Mouse (Mus musculus): ENCODE data around the gene Cacna1c.

Cacna1c gene

DNA sequence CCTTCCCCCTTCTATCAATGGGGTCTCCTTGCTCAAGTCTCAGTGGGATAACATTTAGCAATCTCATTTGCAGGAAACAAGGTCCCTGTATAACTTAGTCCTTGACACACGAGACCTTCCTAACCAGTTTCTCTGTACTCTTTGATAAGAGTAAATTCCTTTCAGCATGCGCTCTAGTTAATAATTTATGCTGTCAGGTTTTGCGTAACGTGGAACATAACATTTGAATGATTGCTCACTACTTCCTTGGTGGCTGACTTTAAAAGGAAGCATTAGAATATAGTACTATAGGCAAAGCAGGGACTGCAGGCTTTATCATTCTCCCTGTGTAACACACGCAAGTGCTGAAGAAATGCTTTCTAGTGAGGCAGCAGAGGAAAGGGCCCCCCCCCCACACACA, 232.9 kb downstream of the Cacna1c start:
- DNase-seq (ENCODE audit: low spot score in 2 of 2): no peak

DNA sequence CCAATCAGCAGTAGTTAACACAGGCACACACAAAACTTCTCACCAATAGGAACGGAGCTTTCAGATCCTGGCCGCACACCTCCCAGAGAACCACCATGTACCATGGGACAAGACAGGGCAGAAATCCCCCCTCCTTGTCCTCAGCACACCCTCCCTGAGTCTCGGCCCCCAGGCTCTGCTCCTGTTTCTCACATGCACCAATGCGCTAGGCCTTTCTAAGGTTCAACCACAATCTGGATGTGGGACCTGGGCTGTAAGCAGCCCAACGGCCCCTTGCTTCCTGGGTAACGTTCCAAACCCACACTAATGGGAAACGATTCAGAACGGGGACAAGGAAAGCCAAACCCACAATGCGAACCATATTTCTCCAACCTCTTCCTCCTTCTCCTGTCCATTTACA, 237.7 kb downstream of the Cacna1c start:
- DNase-seq (ENCODE audit: low spot score in 2 of 2): no peak

DNA sequence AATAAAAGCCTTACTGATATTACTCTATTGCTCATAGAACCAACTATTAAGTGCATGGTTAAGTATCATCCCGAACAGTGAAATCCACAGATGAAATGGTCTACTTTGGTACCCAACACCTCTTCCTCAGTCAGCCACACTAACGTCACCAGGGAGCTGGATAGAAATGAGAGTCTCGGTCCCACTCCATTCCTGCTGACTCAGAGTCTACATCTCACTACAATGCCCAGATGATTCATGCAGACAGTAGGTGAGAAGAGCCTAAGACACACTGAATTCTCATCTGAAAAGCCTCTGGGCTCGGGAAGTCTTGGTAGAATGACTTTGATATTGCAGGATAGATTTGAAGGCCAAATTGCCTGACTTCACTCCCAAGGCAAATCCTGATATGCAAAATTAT, 240.0 kb downstream of the Cacna1c start:
- DNase-seq (ENCODE audit: low spot score in 2 of 2): no peak

DNA sequence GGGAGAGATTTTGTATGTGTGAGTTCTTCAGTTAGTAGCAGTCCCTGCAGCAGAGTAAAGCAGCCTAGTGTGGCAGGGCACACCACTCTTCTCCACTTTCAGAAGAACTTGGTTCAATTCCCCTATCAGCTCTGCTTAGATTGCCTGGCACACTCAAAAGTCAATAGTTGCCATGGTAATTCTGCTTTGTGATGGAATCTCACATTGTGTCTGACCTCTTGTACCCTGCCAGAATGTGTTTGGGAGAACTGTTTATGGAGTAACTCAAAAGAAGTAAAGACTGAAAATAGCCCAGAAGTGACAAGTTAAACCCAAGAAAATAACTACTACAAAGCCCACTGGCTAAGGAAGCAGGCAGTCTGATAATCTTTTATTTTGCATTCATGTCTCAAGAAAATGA, 240.4 kb downstream of the Cacna1c start:
- no peak for DNase-seq (ENCODE audit: low spot score in 2 of 2)

DNA sequence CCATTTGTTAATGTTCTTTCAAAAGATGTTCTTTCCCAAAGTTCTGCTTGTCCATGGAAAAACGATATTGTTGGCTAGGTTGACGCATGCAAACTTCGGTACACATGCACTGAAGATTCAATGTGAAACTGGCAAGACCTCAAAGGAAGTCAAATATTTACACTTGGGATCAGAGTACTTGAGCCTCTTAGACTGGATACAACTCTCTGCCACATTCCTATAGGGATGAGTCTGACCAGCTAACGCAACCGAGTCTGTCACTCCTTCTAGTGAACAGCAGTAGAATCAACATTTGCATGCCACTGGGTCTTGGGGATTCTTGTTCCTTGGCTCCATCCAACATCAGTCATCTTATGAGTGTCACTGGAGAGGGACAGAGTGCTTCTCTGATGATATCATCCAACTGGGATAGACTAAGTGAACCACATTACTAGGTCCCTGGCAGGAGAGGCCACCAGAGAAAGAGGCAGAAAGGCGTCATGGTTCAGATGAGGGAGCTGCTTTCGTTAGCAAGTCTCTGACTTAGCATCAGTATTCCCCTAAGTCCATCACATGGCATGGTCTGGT, 241.1 kb downstream of the Cacna1c start:
- no peak for DNase-seq (ENCODE audit: low spot score in 2 of 2)

DNA sequence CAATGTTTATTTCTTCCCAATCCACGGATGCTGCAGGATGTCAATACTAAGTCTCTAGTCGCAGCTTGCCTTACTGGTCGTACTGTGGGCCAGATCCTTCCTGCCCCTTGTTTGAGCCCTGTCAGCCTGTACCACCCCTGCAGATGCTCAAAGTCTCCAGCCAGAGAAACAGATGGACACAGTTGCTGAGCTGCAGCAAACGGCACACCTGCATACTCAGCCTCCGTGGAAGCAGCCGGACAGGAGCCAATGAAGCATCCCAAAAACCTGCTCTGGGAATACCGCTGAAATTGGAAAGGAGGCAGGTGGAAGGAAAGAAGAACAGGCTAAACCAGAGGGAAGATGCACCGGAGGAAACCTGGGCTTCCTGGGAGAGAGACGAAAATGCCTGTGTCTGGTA, 243.8 kb downstream of the Cacna1c start:
- DNase-seq (ENCODE audit: low spot score in 2 of 2): no peak

DNA sequence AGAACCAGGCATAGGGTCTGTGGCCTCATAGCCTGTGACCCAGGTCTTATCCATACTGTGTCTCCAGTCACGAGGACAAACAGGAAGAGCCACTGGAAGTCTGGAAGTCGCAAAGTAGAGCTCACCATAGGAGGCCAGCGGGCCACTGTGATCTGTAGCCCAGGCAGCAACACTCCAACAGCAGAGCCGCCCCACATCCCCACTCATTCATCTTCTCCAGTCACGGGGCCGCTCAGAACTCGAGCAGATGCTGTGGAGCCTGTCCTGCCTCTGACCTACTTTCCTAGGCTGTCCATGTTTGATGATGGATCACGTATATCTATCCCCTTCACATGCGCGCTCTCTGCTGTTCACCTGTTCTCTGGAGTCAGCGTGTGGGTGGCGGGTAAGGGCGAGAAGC, 246.0 kb downstream of the Cacna1c start:
- DNase-seq (ENCODE audit: low spot score in 2 of 2): no peak

DNA sequence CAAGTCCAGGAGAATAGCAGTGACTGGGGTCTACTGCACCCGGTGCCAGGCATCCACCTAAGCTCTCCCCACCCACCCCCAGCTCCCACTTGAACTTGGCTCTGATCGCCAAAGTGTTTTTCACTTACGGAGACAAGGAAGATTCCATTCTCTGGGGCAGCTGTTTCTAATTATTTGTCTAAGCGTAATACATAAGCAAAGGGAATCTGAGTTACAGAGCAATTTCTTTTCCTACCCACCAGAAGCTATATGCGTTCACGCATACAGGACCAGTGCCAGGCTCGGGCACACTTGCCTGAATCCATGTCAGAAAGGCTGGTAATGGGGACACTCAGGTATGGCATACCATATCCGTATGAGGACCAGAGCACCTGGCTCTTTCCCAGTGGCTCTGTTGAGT, 248.9 kb downstream of the Cacna1c start:
- no peak for DNase-seq (ENCODE audit: low spot score in 2 of 2)

DNA sequence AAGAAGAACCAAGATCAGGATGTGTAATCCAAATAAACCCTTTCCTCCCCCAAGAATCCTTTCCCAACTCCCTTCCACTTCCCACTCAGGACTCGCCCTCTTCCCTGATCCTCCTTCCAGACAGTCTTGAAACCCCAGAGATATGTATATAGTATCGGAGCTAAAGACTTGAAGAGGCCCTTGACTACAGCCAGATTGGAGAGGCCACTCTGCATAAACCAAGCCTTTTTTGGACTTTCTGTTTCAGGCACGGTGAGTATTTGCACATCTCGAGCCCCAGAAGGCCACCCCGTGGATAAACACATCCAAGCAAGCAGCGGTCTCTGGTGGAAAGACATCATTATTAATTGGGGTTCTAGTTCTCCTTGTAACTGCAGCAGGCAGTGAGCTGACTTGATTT, 249.6 kb downstream of the Cacna1c start:
- DNase-seq (ENCODE audit: low spot score in 2 of 2): no peak

DNA sequence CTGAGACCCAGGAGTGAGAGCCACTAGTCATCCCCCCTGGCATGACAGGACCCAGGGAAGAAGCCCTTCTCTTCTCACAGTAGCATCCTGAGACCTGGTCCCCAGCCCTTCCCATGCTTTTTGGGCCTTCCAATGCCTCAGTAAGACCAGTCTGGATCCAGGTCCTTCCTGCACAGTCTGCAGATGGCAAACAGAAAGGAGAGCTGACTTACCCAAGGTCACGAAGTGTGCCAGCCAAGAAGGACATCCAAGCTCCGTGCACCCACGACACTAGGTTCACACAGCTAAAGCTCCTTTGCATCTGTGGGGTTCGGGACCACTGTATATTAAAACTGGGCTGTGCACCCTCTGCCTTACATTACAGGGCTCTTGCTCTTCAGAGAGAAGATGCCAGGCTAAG, 252.1 kb downstream of the Cacna1c start:
- DNase-seq (ENCODE audit: low spot score in 2 of 2): no peak

DNA sequence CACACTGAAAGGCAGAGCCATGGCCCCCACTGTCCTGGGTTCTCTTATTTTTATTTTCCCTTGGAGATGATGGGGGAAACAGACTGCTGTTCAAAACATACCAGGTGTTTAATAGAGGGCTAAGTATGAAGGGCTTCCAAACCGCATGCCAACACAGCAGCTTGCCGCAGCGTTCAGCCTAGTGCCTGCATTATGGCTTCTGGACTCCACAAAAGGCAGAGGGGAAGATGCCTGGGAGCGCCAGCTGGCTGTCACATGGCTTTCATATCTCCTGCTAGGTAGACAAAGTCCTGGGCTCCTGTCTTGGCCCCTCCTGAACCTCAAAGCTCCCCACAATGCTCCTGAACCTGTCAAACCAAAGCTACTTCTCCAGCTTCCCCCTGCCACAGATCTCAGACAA, 254.4 kb downstream of the Cacna1c start:
- no peak for DNase-seq (ENCODE audit: low spot score in 2 of 2)

DNA sequence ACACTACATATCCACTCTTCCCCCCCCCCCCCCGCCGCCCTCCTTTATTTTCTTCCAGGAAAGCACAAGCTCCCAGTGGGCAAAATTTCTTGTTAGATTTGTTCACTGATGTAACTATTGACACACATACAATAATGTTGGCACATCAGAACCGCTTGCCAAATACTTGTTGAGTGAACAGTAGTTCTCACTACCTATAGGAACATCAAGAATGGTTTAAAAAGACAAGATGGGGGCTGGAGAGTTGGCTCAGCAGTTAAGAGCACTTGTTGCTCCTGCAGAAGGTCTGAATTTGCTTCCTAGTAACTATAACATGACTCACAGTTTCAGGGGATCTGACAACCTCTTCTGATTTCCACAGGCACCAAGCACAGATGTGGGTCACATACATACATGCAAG, 255.2 kb downstream of the Cacna1c start:
- DNase-seq (ENCODE audit: low spot score in 2 of 2): no peak

DNA sequence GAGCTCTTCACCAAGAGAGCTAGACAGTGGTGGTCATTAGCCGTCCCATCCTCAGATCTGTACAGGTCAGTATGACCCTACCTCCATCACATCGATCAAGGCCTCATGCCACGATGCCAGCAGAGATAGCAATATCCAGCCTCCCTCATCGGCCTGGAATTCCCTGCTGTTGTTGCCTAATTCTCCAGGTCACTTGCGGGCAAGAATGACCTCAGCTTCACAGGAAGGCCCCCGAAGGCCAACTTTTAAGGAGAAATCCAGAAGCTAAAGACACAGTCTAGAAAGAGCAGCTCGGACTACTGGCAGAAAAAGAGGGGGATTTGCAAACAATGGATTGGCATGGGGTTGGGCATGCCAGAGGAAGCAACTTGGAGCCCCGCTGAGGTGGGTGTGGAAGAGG, 256.6 kb downstream of the Cacna1c start:
- no peak for DNase-seq (ENCODE audit: low spot score in 2 of 2)

DNA sequence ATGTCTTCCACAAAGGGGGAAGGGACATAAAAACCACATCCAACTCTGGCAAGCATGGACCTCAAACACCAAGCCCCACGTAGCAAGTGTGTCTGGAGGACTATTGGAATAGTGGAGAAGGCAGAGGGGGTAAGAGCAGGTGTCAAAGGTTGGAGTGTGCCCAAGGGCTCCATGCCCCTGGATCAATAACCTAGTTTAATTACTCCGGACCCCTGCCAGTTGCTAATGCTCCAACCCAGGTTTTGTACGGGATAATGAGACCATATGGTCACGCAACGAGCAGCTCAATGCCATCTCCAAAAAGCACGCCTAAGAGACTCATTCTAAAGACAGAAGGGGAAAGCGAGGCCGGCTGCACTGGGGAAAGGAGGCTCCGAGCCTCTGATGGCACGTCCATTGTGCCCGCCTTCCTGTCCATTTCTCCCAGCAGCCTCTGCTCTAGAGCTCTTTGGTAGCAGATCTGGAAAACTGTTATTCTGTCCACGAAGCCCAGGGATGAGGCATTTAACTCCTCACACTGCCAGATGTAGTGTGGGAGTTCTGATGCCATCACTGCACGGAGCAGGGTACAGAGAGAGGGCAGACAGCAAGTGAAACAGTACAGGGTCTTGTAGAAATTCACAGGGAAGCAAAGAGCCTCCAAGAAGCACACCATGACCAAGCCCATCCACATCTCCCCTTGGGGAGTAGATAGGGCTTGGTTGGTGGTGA, 257.7 kb downstream of the Cacna1c start:
- no peak for DNase-seq (ENCODE audit: low spot score in 2 of 2)

DNA sequence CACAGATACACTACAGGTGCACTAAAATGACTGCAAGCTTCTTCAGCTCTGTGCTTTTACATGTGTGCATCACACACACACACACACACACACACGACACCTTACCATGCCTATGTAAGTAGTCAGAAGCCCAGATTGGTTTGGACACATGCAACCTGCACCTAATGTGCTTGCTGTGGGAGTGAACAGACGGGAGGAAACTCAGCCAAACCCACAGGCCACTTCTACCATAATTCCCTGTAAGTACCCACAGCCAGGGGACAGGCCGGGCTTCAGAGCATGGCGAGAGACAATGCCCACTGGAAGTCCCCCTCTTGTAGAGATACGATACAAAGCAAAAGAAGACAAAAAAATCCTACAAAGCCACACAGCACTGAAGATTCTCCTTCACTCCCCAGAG, 258.7 kb downstream of the Cacna1c start:
- DNase-seq (ENCODE audit: low spot score in 2 of 2): no peak

DNA sequence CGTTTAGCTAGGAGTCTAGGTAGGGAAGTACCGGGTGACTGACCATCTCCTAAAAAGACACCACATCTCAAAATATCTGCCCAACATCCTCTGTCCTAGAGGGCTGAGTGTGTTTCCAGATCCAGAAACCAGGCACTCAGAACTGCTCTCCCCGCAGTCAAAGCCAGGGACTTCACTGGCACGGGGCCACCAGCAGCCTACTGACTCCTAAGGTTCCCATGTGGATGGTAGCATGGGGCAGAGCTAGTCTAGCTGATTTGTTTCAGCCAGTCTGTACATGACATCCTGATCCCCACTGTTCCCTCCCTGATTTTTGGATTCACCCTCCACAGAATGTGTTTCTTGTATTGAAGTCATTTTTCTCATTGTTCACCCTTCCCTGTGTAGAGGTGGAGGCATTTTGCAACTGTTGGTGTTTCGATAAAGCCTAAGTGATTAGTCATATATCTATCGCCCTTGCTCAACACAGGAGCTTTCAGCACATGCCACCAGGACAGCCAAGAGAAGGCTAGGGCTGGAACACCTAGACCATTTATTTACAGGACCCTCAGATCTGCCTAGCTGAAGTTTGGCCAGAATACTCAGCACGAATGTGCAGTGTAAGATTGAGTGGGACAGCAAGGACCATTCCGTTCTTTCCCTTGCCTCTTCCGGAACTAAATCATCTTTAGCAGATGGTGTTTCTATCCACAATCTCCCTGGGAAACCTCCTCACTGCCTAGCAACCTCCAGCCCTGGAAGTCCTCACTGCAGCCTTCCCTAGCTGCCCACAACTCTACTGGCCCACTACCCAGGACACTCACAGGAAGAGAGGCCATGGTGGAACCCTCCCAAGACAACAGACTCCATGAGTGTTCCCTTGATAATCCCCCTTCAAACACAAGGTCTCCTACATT, 260.4 kb downstream of the Cacna1c start:
- no peak for DNase-seq (ENCODE audit: low spot score in 2 of 2)

DNA sequence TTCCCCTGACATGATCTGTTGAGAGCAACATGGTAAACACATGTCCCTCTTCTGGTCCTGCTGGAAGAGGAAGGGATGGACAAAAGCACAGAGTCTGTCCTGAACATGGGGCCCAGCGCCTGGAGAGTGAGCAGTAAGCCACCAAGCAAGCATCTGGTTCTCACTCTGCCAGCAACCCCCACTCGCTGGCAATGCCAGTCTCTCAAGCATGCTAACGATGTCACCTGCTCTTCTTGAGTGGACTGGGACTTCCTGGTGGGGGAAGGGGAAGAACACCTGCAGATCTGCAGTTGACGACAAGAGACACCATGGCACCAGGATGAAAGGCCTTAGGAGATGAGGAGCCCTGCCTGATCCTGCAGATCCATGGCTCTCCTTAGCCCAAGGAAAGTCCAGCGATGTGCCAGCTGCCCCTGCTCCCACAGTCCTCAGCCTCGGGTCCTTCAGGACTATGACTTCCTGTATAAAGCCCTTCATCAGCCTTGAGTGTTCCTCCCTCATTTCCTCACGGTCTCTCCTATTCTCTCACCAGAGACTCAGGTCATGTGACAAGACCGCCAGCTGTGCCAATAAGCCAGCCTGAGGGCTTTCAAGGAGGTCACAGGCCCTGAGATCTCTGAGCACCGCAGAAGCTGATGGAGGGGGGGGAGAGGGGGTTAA, 261.8 kb downstream of the Cacna1c start:
- peak; percentile 70 to 79 for DNase-seq (ENCODE audit: low spot score in 2 of 2)

DNA sequence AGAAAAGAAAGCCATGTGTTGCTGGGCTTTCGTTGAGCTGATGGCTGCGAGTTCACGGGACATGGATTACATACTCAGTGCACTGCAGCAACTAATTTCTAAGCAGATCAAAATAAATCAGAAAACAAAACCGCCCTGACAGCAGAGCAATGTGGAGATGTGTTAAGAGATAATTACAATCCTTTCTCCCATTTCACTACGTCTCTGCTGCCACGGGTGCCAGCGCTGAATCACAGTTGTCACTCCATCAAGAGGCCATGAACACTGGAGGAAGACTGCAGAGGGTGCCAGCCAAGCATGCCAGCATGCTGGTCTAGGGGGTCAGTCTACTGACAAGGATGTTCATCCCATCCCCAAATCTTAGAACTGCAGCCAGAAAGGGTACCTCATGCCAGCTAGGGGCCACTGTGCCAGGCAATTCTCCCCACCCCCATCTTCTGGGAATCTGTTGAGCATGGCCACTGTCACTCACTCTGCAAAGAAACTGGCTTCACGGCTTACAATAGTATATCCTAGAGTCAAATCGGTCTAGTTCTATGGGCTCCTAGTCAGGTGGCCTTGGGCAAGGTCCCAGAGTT, 263.1 kb downstream of the Cacna1c start:
- DNase-seq (ENCODE audit: low spot score in 2 of 2): no peak

DNA sequence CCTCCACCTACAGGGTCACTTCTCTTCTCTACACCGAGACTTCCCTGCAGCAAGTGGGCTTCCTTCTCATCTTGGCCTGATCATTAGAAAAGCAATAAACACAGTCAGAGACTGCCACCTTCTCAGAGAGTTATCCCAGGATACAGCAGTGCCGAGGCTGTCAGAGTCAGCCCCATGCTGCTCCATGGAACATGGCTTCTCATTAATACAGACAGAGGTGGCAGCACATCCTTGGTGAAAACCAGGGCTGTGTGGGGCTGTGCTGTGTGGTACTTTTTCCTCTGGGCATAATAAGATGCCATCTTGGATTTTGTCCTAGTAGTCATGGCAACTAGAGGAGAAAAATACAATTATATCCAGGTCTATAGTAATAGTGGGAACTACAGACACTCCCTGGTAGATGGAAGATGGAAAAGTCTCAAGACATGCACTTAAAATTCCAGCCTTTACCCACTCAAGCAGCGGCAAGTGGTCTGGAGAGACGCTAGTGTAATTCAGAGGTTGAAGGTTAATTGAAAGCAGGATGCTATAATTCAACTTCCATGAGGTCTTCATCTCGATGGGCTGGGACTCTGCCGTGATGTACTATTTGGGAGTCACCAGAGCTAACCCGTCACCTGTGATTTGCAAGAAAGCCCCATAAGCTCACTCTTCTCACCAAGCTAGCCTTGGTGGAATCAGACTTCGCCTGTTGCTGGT, 264.1 kb downstream of the Cacna1c start:
- DNase-seq (ENCODE audit: low spot score in 2 of 2): no peak

DNA sequence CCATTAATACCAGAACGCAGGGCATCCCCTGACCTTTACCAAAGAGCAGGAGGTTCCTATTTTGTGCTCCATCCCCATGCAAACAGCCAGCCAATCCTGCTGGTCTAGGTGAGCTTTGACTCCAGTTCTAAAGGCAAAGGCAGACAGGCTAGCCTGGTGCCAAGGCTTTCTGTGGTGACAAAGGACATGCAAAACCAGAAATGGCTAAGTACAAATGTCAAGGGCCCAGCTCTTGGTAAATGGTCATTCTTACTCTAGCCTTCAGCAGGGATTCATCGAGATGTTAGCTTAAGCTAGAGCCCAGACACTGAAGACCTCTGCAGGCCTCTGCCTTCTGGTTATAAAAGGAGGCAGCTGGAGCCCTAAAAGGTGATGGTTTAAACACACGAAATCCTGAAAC, 269.5 kb downstream of the Cacna1c start:
- DNase-seq (ENCODE audit: low spot score in 2 of 2): no peak

DNA sequence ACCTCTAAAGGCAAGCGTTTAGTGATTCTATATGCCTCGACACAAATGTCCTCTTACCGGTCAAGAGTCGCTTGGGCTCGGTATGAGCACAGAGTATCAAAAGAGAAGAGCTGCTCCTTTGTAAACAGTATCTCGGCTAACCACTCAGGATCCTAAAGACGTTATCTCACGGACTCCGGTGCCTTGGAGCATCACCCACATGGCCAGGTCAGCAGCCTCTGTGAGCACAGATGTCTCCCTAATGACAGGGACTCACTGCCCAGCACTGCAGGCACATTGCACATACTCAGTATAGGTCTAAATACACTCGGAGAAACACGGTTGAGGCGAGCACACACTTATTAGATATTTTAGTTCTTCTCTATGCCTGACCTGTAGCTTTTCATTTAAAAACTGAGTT, 271.8 kb downstream of the Cacna1c start:
- DNase-seq (ENCODE audit: low spot score in 2 of 2): no peak

Measured in thymus, postnatal 10 days (tissue).